In the genomic region with DNA sequence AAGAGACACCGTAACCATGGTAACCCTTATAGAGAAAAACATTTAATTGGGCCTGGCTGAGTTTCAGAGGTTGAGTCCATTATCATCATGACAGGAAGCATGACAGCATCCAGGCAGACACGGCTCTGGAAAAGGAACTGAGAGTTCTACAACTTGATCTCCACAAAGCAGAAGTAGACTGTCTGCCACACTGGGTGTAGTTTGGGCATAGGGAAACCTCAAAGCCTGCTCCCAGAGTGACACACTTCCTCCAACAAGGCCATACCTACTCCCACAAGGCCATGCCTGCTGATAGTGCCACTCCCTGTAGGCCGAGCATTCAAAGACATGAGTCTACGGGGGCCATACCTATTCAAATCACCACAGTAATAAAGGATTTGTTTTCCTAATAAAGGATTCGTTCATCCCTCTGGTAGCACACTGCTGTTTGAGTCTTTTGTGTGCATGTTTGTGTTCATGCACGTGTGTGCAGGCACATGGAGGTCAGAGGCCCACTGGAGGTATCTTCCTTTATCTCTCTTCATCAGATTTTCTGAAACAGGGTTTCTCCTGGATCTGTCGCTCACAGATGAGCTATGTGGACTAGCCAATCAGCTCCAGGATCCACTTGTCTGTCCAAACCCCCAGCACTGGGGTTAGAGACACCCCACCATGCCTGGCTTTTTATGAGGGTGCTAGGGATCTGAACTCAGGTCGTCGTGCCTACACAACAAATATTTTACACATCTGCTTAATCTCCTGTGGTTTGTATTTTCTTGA, we compare ENCODE assay signal across 15 mouse cellular contexts. TPM values are rescaled to one million over a fixed set of nuclear protein-coding genes. Genes with fewer than 3 reads are reported as not detected.
DNase-seq lines count a peak whose midpoint lies in the region; ATAC-seq lines count a peak whose summit lies in the region.
"Had no signal": no experiment of that assay in that cellular context is flagged by ENCODE, and none has a peak within 500 bp of the region (broad histone marks: within the 10 kb centered on the region; RNA-seq: fewer than 3 reads in every experiment).

No protein-coding gene starts in this region.

- no peak overlapping the region for H3K27ac ChIP-seq in intestine, embryonic 16.5 days (ENCODE audit: low read length)
- H3K27ac ChIP-seq: hindbrain, embryonic 15.5 days; neural tube, embryonic 15.5 days had no signal

- H3K27me3 ChIP-seq in intestine, embryonic 16.5 days (replicated peaks; ENCODE audit: control insufficient read depth, insufficient read depth, low read length), result no peaks in the 10 kb centered on the region
- H3K27me3 ChIP-seq: hindbrain, embryonic 15.5 days; neural tube, embryonic 15.5 days had no signal

- H3K9me3 ChIP-seq in intestine, embryonic 16.5 days (ENCODE audit: control insufficient read depth, low read length), result no peaks in the 10 kb centered on the region
- H3K9me3 ChIP-seq: hindbrain, embryonic 15.5 days; neural tube, embryonic 15.5 days had no signal

- no peak overlapping the region for H3K4me3 ChIP-seq in intestine, embryonic 16.5 days (ENCODE audit: low read length)
- H3K4me3 ChIP-seq: hindbrain, embryonic 15.5 days; neural tube, embryonic 15.5 days had no signal

- DNase-seq in A20 (ENCODE audit: low read depth, low spot score), result peak; percentile 32
- DNase-seq in CD4-positive helper T cell, adult 2 months (ENCODE audit: low read depth, low spot score), result peak; percentile 30
- no peak for DNase-seq in c-Kit-positive CD71-positive TER-119-positive erythroid progenitor cells, embryonic 14.5 days (ENCODE audit: low spot score)
- DNase-seq in gastrocnemius, postnatal 25 days, result no peak
- no peak for DNase-seq in ovary, postnatal 36 days (ENCODE audit: low spot score)
- DNase-seq: cerebellum, adult 9-11 months; heart, postnatal 10 days; kidney, adult 18-20 months; kidney, postnatal 36 days had no signal

- no peak overlapping the region for H3K4me2 ChIP-seq in intestine, embryonic 16.5 days (ENCODE audit: low read depth, low read length)
- H3K4me2 ChIP-seq: hindbrain, embryonic 15.5 days; neural tube, embryonic 15.5 days had no signal

- H3K9ac ChIP-seq in intestine, embryonic 16.5 days (ENCODE audit: low read depth, low read length), result no peak overlapping the region
- H3K9ac ChIP-seq: hindbrain, embryonic 15.5 days; neural tube, embryonic 15.5 days had no signal

- no peaks in the 10 kb centered on the region for H3K4me1 ChIP-seq in intestine, embryonic 16.5 days (ENCODE audit: control insufficient read depth, insufficient read depth, low read length)

- ATAC-seq in hematopoietic stem cell, adult 5-6 weeks (replicated peaks in 1 of 2; ENCODE audit: insufficient read depth in 1 of 2, low FRiP score in 2 of 2, low TSS enrichment in 1 of 2, low read depth in 1 of 2, poor library complexity in 2 of 2, severe bottlenecking in 2 of 2), result peak; percentile 24 to 46; a peak in 2 of 4 replicates
- ATAC-seq in megakaryocyte progenitor cell, adult 5-6 weeks (replicated peaks; ENCODE audit: poor library complexity), result peak; percentile 51
- ATAC-seq in intestine, embryonic 16.5 days, result no peak
- ATAC-seq: forebrain, embryonic 14.5 days had no signal

- WGBS in intestine, embryonic 16.5 days, result 82% methylated on average over 9 of the region's 9 CpGs

- no peaks in the 10 kb centered on the region for H3K36me3 ChIP-seq in intestine, embryonic 16.5 days (ENCODE audit: control insufficient read depth, insufficient read depth, low read length)
- H3K36me3 ChIP-seq: hindbrain, embryonic 15.5 days; neural tube, embryonic 15.5 days had no signal

RNA-seq across cellular contexts. Expression of gene Smchd1, which starts 14.7 kb away (rescaled TPM):
- 167 and 249 TPM in 2 replicates for total RNA-seq in hematopoietic stem cell, adult 5-6 weeks (2017)
- 162 and 180 TPM in 2 replicates for total RNA-seq in megakaryocyte progenitor cell, adult 5-6 weeks (2015)
- total RNA-seq in megakaryocyte progenitor cell, adult 5-6 weeks (2017), result 196 and 241 TPM in 2 replicates
- polyA plus RNA-seq in intestine, embryonic 16.5 days (2015; fragmentation: Nextera tagmentation; extraction: Ambion mirVana), result 30.5 and 35.0 TPM in 2 replicates
- 10 to 100 TPM; 10.0 to 10.2 TPM for total RNA-seq in gastrocnemius, postnatal 25 days (2021)

RNA-seq across cellular contexts. Expression of gene Gm4707, which starts 30.2 kb away (rescaled TPM):
- total RNA-seq in hematopoietic stem cell, adult 5-6 weeks (2017), result 6.1 and 10.0 TPM in 2 replicates
- 2.4 and 4.3 TPM in 2 replicates for total RNA-seq in megakaryocyte progenitor cell, adult 5-6 weeks (2015)
- 3.0 and 4.0 TPM in 2 replicates for total RNA-seq in megakaryocyte progenitor cell, adult 5-6 weeks (2017)
- 1.2 and 1.8 TPM in 2 replicates for polyA plus RNA-seq in intestine, embryonic 16.5 days (2015; fragmentation: Nextera tagmentation; extraction: Ambion mirVana)
- under 1 TPM; 0.74 to 0.96 TPM for total RNA-seq in gastrocnemius, postnatal 25 days (2021)

RNA-seq across cellular contexts. Expression of gene Ndc80, which starts 36.8 kb away (rescaled TPM):
- total RNA-seq in hematopoietic stem cell, adult 5-6 weeks (2017), result 70.4 and 77.5 TPM in 2 replicates
- 51.2 and 57.3 TPM in 2 replicates for total RNA-seq in megakaryocyte progenitor cell, adult 5-6 weeks (2015)
- 75.0 and 91.7 TPM in 2 replicates for total RNA-seq in megakaryocyte progenitor cell, adult 5-6 weeks (2017)
- polyA plus RNA-seq in intestine, embryonic 16.5 days (2015; fragmentation: Nextera tagmentation; extraction: Ambion mirVana), result 30.4 and 33.7 TPM in 2 replicates
- total RNA-seq in gastrocnemius, postnatal 25 days (2021), result 1 to 10 TPM in 1 of 2 experiments, under 1 TPM in 1; 0.31 to 1.1 TPM

Comparison
In these comparisons a context has a peak if more than half of its experiments do, and no peak if none do; other contexts are left out.
1. DNase-seq: peak in A20 (single experiment) and CD4-positive helper T cell, adult 2 months (single experiment); none in c-Kit-positive CD71-positive TER-119-positive erythroid progenitor cells, embryonic 14.5 days (single experiment), gastrocnemius, postnatal 25 days (single experiment) and ovary, postnatal 36 days (single experiment).
2. RNA of gene Smchd1, which starts 14.7 kb away (total RNA-seq): 167 to 249 TPM in hematopoietic stem cell, adult 5-6 weeks and 162 to 241 TPM in megakaryocyte progenitor cell, adult 5-6 weeks; 10.0 to 10.2 TPM in gastrocnemius, postnatal 25 days; every median in the first group is over 10 times any median in the second.
3. RNA of gene Ndc80, which starts 36.8 kb away (total RNA-seq): 70.4 to 77.5 TPM in hematopoietic stem cell, adult 5-6 weeks and 51.2 to 91.7 TPM in megakaryocyte progenitor cell, adult 5-6 weeks; 0.31 to 1.1 TPM in gastrocnemius, postnatal 25 days; every median in the first group is over 10 times any median in the second.